Mouse (Mus musculus) liver, embryonic 14.5 days (tissue): ENCODE results near the gene Nadk. TPM values are rescaled to one million over a fixed set of nuclear protein-coding genes. Genes with fewer than 3 reads are reported as not detected.

ENCODE experiments used
- ATAC-seq: fragments of 200-750 bp; cut with Nextera tagmentation; 2 replicates; pipeline ENCODE4 v1.8.0; 2017; ENCODE audit warnings: moderate number of reproducible peaks, mild to moderate bottlenecking, moderate library complexity; ENCODE audit not compliant: insufficient read depth
- DNase-seq, 3 experiments: peaks; one replicate each; pipeline ENCODE4 v3.0.0-alpha.2; 2012 to 2013; ENCODE audit warnings: low read depth in 3 of 3, low spot score in 3 of 3
- H3K27ac ChIP-seq: fragments of 300-500 bp; sonication (generic); 2 replicates; pipeline ENCODE4 v1.5.1; 2014; ENCODE audit warnings: moderate library complexity, mild to moderate bottlenecking, control low read depth, inconsistent platforms
- H3K27me3 ChIP-seq: fragments of 300-500 bp; sonication (generic); 2 replicates; pipeline ENCODE4 v1.6.1; 2014; ENCODE audit warnings: mild to moderate bottlenecking, low read length, moderate library complexity; ENCODE audit not compliant: control insufficient read depth, insufficient read depth
- H3K36me3 ChIP-seq: fragments of 300-500 bp; sonication (generic); replicated peaks from 2 replicates; pipeline ENCODE4 v1.6.1; 2014; ENCODE audit warnings: low read depth; ENCODE audit not compliant: control insufficient read depth, insufficient read depth
- H3K4me1 ChIP-seq, 2 experiments: fragments of 200-500 bp in 1 of 2; fragments of 300-500 bp in 1 of 2; sonication (generic) in 1 of 2; replicated peaks; 2 replicates each; pipeline ENCODE4 v1.6.1; 2012 to 2014; ENCODE audit warnings: antibody characterized with exemption in 1 of 2, inconsistent platforms in 1 of 2, low read length in 1 of 2; ENCODE audit not compliant: control insufficient read depth in 2 of 2, insufficient read depth in 2 of 2
- H3K4me2 ChIP-seq: fragments of 300-500 bp; sonication (generic); 2 replicates; pipeline ENCODE4 v1.6.1; 2014; ENCODE audit warnings: low read depth, mild to moderate bottlenecking, control low read depth, moderate library complexity
- H3K4me3 ChIP-seq, 2 experiments: fragments of 200-500 bp in 1 of 2; fragments of 300-500 bp in 1 of 2; sonication (generic) in 1 of 2; 2 replicates each; pipeline ENCODE4 v1.5.1; 2012 to 2014; ENCODE audit warnings: low read depth in 2 of 2, low read length in 2 of 2, mild to moderate bottlenecking in 2 of 2, control low read depth in 1 of 2, inconsistent platforms in 1 of 2, moderate library complexity in 1 of 2; ENCODE audit not compliant: insufficient read depth in 1 of 2
- H3K9ac ChIP-seq: fragments of 300-500 bp; sonication (generic); replicated peaks from 2 replicates; pipeline ENCODE4 v1.6.1; 2014; ENCODE audit warnings: mild to moderate bottlenecking, control low read depth, moderate library complexity
- H3K9me3 ChIP-seq: fragments of 300-500 bp; sonication (generic); 2 replicates; pipeline ENCODE4 v1.6.1; 2016; ENCODE audit warnings: low read length, mixed read lengths; ENCODE audit not compliant: control insufficient read depth
- CTCF ChIP-seq: IDR thresholded peaks from 2 replicates; pipeline ENCODE4 v1.5.1; 2016; ENCODE audit warnings: antibody characterized with exemption, low read depth, control low read depth
- EP300 ChIP-seq: IDR thresholded peaks from 2 replicates; pipeline ENCODE4 v1.6.1; 2016; ENCODE audit warnings: antibody characterized with exemption, low read depth
- WGBS: fragments of 180-500 bp; shearing (Covaris S2); extraction: QIAGEN DNeasy Blood & Tissue Kit; methylation state at CpG from one replicate; pipeline ENCODE4 v1.1.7; 2014; ENCODE audit not compliant: insufficient replicate concordance; 5-methylcytosine and 5-hydroxymethylcytosine counted together
- polyA plus RNA-seq, 2 experiments: library from polyadenylated mRNA; depleted of rRNA in 1 of 2; stranded (reverse) in 1 of 2; unstranded in 1 of 2; fragments of >200 nt; fragmentation: Nextera tagmentation in 1 of 2; extraction: Ambion mirVana in 1 of 2; gene quantifications; 2 replicates each; pipeline versions ENCODE4 v1.2.1 to v1.2.3; 2012 to 2014

Gene Nadk
- polyA plus RNA-seq, 2 experiments: 32.2 to 40.2 TPM

- no peak for TF ChIP-seq CTCF
- TF ChIP-seq EP300: no peak
- no peaks in the 10 kb centered on the region for H3K27me3 ChIP-seq
- H3K4me1 ChIP-seq: peaks cover 0 to 4% of the 10 kb centered on the region in 2 experiments; a peak in 1 of 4 replicates
- no peak overlapping the region for H3K4me2 ChIP-seq
- DNase-seq: no peak
- no peaks in the 10 kb centered on the region for H3K9me3 ChIP-seq
- no peak overlapping the region for H3K9ac ChIP-seq
- H3K4me3 ChIP-seq: no peak overlapping the region
- peak; percentile 44; the same call in 1 of the 2 replicates for ATAC-seq
- peaks cover 49% of the 10 kb centered on the region for H3K36me3 ChIP-seq
- 15% methylated on average over 4 of the region's 4 CpGs for WGBS
- no peak overlapping the region for H3K27ac ChIP-seq
Observed at GRCm38 (mm10) chr4:155554880-155555279, 7.3 kb upstream of the Nadk start.

- no peak for TF ChIP-seq EP300
- TF ChIP-seq CTCF: no peak
- 61% methylated on average over 1 of the region's 1 CpGs for WGBS
- DNase-seq (no peak), ATAC-seq (no peak)
- peaks cover 53% of the 10 kb centered on the region for H3K36me3 ChIP-seq
- no peak overlapping the region for H3K4me3 ChIP-seq
- H3K4me1 ChIP-seq: peaks cover 0 to 9% of the 10 kb centered on the region in 2 experiments; a peak in 2 of 4 replicates
- no peak overlapping the region for H3K27ac ChIP-seq
- no peak overlapping the region for H3K4me2 ChIP-seq
- H3K9me3 ChIP-seq: no peaks in the 10 kb centered on the region
- H3K9ac ChIP-seq: no peak overlapping the region
- H3K27me3 ChIP-seq: no peaks in the 10 kb centered on the region
Observed at GRCm38 (mm10) chr4:155555464-155555863, 6.7 kb upstream of the Nadk start.

GRCm38 (mm10) chr4:155559454-155559853 lies 2.7 kb upstream of the Nadk start:
- H3K9me3 ChIP-seq: no peaks in the 10 kb centered on the region
- H3K36me3 ChIP-seq: peaks cover 31% of the 10 kb centered on the region
- TF ChIP-seq CTCF: no peak
- TF ChIP-seq EP300: no peak
- no peak overlapping the region for H3K4me3 ChIP-seq
- peaks cover 6 to 32% of the 10 kb centered on the region in 2 experiments for H3K4me1 ChIP-seq
- H3K4me2 ChIP-seq: no peak overlapping the region
- H3K9ac ChIP-seq: no peak overlapping the region
- ATAC-seq: no peak
- H3K27me3 ChIP-seq: no peaks in the 10 kb centered on the region
- WGBS: 24% methylated on average over 6 of the region's 6 CpGs
- no peak for DNase-seq
- H3K27ac ChIP-seq: no peak overlapping the region

- no peak overlapping the region for H3K4me3 ChIP-seq
- peaks cover 11 to 41% of the 10 kb centered on the region in 2 experiments for H3K4me1 ChIP-seq
- WGBS: 65% methylated on average over 2 of the region's 2 CpGs
- H3K9ac ChIP-seq: no peak overlapping the region
- H3K4me2 ChIP-seq: no peak overlapping the region
- DNase-seq: no peak
- TF ChIP-seq EP300: no peak
- no peak for TF ChIP-seq CTCF
- no peak for ATAC-seq
- H3K9me3 ChIP-seq: no peaks in the 10 kb centered on the region
- H3K36me3 ChIP-seq: peaks cover 17% of the 10 kb centered on the region
- H3K27me3 ChIP-seq: no peaks in the 10 kb centered on the region
- no peak overlapping the region for H3K27ac ChIP-seq
Observed at GRCm38 (mm10) chr4:155560932-155561331, 1.2 kb upstream of the Nadk start.

- Histone ChIP-seq H3K27me3 (no peaks in the 10 kb centered on the region), H3K9me3 (no peaks in the 10 kb centered on the region), H3K36me3 (peaks cover 8% of the 10 kb centered on the region), H3K4me2 (peak overlapping the region; percentile 82), H3K4me3 (peak overlapping the region; percentile 71 to 89), H3K4me1 (peaks cover 16 to 47% of the 10 kb centered on the region in 2 experiments), H3K27ac (peak overlapping the region; percentile 51), H3K9ac (peak overlapping the region; percentile 73)
- no peak for ATAC-seq
- DNase-seq: no peak
- TF ChIP-seq CTCF: no peak
- no peak for TF ChIP-seq EP300
- 6% methylated on average over 19 of the region's 19 CpGs for WGBS
Observed at GRCm38 (mm10) chr4:155562725-155563399, 684 bp downstream of the Nadk start.
